Mouse (Mus musculus): ENCODE measurements around the gene Fgfr2.

DNA sequence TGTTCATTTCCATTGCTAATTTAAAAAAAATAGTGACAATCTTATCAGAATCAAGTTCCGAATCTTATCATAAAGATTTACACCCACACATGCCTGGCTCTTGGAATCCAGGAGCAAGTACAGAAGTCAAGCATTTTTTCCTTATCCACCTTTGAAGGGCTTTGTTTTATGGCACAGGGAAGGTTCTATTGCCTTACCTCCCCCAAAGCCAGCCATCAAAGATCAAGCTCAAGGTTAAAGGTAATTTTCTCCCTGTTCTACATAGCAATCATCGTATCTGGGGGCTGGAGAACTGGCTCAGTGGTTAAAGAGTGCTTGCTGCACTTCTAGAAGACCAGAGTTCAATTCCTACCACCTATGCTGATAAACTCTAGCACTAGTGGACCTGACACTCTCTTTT, 2928.1 kb downstream of the Fgfr2 start:
- TF ChIP-seq CTCF (IDR thresholded peaks at IDR 0.05; ENCODE audit: control insufficient read depth, insufficient read depth, insufficient read length) = no peak
- no peak for TF ChIP-seq MYOD1 (IDR thresholded peaks at IDR 0.05; ENCODE audit: control insufficient read depth, insufficient read length, low read depth)
- TF ChIP-seq FOSL1 (IDR thresholded peaks at IDR 0.05; ENCODE audit: insufficient read depth, low read length, poor library complexity, severe bottlenecking) = no peak
- no peak for TF ChIP-seq MAX (IDR thresholded peaks at IDR 0.05)
